Mouse (Mus musculus) monocyte, adult 59 days (primary cell): Measurements from ENCODE around the gene Zfp882. TPM values are rescaled to one million over a fixed set of nuclear protein-coding genes. Genes with fewer than 3 reads are reported as not detected.

Experiments used
- total RNA-seq, 2 experiments: library from RNA; stranded (reverse); gene quantifications; one replicate each; pipeline ENCODE4 v1.2.4; 2023

Zfp882 gene
- 1 to 10 TPM; 3.6 to 3.7 TPM for total RNA-seq

GRCm38 (mm10) chr8:71908309-71909261 lies at the start of gene Zfp882, which contains the start of gene Zfp617:
Zfp882 (plus strand) TSS chr8:71908608.
Zfp617 (plus strand) TSS chr8:71908635.

DNA sequence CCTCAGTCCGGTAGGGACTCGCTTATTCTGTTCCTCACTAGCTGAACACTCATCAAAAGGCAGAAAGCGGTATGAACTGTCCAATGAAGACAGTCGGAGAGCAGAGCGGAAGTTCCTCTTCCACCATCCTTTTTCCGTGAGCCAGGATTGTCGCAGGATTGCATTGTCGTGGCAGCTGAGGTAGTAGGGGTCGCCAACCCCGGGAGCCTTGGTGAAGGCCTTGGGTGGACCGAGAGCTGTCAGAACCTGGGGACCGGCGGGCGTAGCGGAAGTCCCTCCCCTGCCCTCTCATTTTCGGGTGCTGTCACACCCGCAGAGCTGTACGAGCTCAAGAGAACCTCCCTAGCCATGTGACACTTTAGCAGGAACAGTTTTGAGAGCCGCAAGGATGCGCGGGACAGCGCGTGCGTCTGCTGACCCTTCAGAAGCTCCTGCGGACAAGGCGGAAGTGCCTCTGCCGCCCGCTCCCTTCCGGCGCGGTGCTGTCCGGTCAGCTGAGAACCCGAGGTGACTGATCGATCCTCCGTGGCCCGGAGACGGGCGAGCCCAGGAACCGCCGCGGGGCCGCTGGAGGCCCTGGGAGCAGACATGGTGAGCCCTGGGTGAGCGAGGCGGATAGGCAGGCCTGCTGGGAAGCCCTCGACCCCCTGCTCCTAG lies 26.7 kb upstream of the Zfp882 start, which contains the start of gene Zfp709:
TSS of gene Zfp709 (plus strand) at position 402 of the 657 bp plus-strand sequence.

DNA sequence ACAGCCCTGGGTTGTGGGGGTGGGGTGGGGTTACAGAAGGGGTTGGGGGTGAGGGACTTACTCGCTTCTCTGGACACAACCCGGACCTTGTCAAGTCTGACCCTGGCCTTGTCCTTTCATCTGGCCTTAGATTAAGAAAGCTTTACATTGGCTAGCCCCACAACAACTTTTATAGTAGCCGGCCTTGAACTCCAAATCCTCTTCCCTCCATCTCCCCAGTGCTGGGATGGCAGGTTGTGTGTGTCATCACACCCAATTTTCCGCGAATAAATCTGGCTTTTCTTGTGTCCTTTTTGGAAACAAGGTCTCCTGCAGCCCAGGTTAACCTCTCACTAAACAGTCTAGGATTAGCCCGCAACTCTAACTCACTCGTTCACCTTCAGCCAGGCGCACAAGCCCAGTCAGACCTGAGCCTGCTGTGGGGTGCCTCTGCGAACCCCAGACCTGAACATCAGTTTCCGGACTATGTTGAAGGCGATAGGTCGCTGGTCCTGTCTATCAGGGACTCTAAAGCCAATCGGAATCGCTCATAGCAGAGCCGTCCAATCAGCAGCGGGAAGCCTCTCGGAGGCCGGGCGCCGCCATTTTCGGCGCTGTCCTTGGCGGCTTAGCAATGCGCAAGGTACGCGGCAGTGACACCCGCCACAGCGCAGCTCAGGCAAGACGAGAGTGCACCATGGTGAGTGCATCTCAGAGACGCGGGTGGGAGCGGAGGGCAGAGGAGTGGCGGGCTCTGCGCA lies 42.2 kb downstream of the Zfp882 start, which contains the start of gene Zfp961:
TSS of gene Zfp961 (plus strand) at position 557 of the 740 bp plus-strand sequence.

Other genes starting within 250 kb of the Zfp882 start
- 1 to 10 TPM; 1.1 to 1.3 TPM for gene Unc13a, start 236.9 kb upstream of the Zfp882 start, total RNA-seq
- gene Jak3, start 232.3 kb upstream of the Zfp882 start, total RNA-seq = 10 to 100 TPM; 32.0 to 37.6 TPM
- 10 to 100 TPM; 11.5 to 14.2 TPM for gene Insl3, start 219.4 kb upstream of the Zfp882 start, total RNA-seq
- under 1 TPM; 0.61 to 0.66 TPM for gene B3gnt3, start 206.8 kb upstream of the Zfp882 start, total RNA-seq
- 10 to 100 TPM; 21.1 to 26.8 TPM for gene Fcho1, start 182.9 kb upstream of the Zfp882 start, total RNA-seq
- gene Zfp709, start 26.6 kb upstream of the Zfp882 start, total RNA-seq = 10 to 100 TPM in 1 of 2 experiments, 1 to 10 TPM in 1; 9.9 to 10.7 TPM
- 10 to 100 TPM; 10.3 to 11.7 TPM for gene Zfp617, start within 50 bp of the Zfp882 start, total RNA-seq
- 1 to 10 TPM; 7.4 to 9.6 TPM for gene Zfp961, start 42.4 kb downstream of the Zfp882 start, total RNA-seq
- 100 to 1,000 TPM; 240 to 283 TPM for gene Cyp4f18, start 101.0 kb downstream of the Zfp882 start, total RNA-seq
- not detected for gene Olfr372, start 132.6 kb downstream of the Zfp882 start, total RNA-seq
- gene Olfr373, start 174.6 kb downstream of the Zfp882 start, total RNA-seq = under 1 TPM in 1 of 2 experiments, not detected in 1; 0.21 TPM
- gene Olfr374, start 198.4 kb downstream of the Zfp882 start, total RNA-seq = under 1 TPM in 1 of 2 experiments, not detected in 1; 0.05 TPM
- gene Tpm4, start 226.4 kb downstream of the Zfp882 start, total RNA-seq = 100 to 1,000 TPM; 224 to 258 TPM